Comparison of ENCODE assay signal across 15 mouse cellular contexts in genomic region chr5:146368356-146368755, GRCm38 (mm10). TPM values are rescaled to one million over a fixed set of nuclear protein-coding genes. Genes with fewer than 3 reads are reported as not detected.
"Had no signal": no experiment of that assay in that cellular context is flagged by ENCODE, and none has a peak within 500 bp of the region (broad histone marks: within the 10 kb centered on the region; RNA-seq: fewer than 3 reads in every experiment).

No protein-coding gene starts in this region.

- ATAC-seq: intestine, postnatal 0 days; lung, postnatal 0 days; midbrain, embryonic 13.5 days; midbrain, embryonic 16.5 days had no signal

- DNase-seq: kidney, adult 2 months; kidney, postnatal 25 days; layer of hippocampus, adult 9-11 months; liver, embryonic 13.5 days; lung, adult 2 months; spleen, adult 18-20 months; thymus, adult 2 months; thymus, postnatal 25 days had no signal

RNA-seq across cellular contexts. Expression of gene Wasf3, which starts 16.4 kb away (rescaled TPM):
- total RNA-seq: monocyte, adult 5-6 weeks; neutrophil, adult 5-6 weeks had no signal
- polyA plus RNA-seq: myocyte had no signal
